Mouse (Mus musculus): ENCODE data around the gene Nod1.
A peak's percentile ranks its signal among the peaks of the same experiment; 100 is the strongest.
"Not testable (repeated sequence)": the region's sequence is repeated elsewhere in the genome, so short reads cannot be mapped to it uniquely, and the experiment has no call there.

Nod1 gene

DNA sequence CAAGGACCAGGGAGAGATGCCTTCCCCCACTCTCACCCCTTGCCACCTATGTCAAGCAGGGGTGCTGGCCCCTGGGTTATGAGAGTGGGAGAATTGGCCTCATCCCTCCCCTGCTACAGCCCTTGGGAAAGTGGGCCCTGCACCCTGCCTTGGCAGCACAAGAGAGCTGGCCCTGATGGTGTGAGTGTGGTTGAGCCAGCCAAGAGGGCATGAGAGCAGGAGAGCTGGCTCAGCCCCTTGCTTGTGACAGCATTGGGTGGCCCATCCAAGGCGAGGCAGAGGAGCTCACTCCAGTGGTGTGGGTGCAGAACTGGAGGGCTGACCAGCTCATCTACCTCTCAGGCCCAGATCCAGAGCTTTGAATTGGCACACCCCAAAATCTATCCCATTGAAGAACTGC lies 3.2 kb upstream of the Nod1 start:
- no peak for DNase-seq

DNA sequence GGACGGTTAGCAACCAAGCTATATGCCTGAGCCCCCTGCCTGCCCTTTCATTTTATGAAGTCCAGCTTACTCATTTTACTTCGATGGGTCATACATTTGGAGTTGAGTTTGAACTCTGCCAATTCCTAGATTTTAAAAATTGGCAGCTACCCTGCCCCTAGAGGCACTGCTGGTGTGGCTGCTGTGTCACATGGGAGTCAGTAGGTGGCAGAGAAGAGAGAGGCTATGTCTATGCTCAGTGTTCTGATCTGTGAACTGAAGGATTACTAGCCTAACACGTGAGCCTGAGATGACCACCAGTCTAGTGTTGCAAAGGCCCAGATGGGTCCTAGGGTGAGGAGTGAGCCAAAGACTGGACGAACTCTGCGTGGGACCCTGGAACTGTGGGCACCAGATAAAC lies 2.1 kb upstream of the Nod1 start:
- DNase-seq = peak; percentile 42

- no peak for DNase-seq
Measured at GRCm38 (mm10) chr6:54972929-54973211, 458 bp upstream of the Nod1 start.

GRCm38 (mm10) chr6:54971731-54972110 lies 691 bp downstream of the Nod1 start:
- DNase-seq = no peak

- DNase-seq = no peak
Measured at GRCm38 (mm10) chr6:54970506-54970905, 1.9 kb downstream of the Nod1 start.

DNA sequence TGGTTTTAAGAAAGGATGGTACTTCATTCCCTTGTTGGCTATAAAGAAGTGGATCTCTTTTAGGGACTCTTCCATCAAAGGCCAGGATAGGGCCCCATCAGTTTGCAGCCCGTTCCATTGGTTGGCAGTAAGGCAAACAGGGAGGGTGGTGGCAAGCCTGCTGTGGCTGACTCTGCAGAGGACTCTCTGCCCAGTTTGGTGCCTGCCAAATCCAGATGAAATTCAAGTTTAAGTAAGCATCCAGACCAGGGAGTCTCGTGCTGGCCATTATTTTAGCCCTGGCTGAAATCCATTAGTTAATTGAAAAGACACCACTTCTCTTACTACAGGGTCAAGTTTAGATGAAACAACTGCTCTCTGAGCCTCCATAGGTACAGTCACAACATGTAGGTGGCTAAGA lies 2.6 kb downstream of the Nod1 start:
- DNase-seq = no peak

- DNase-seq = no peak
Measured at GRCm38 (mm10) chr6:54967591-54967990, 4.8 kb downstream of the Nod1 start.

GRCm38 (mm10) chr6:54965234-54965633 lies 7.2 kb downstream of the Nod1 start:
- DNase-seq = no peak

GRCm38 (mm10) chr6:54964755-54965154 lies 7.7 kb downstream of the Nod1 start:
- no peak for DNase-seq

- no peak for DNase-seq
Measured at GRCm38 (mm10) chr6:54963599-54963998, 8.8 kb downstream of the Nod1 start.

DNA sequence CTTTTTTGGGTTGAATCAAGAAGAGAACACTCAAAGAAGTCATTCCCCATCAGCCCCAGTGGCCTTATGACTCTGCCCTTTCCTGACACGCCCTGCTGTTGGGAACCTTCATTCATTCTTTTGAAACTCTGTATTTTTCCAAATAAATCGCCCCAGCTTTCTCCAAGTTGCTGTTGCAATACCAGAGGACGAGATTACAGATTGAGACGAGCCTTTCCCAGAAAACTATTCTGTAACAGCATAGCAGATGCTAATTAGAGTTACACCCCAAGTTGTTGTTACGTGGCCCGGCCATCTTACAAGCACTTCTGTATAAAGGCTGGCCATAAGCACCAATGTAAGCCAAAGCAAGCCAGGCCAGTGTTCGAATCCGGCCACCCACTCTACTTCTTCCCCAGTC lies 14.8 kb downstream of the Nod1 start:
- no peak for DNase-seq

- DNase-seq = no peak
Measured at GRCm38 (mm10) chr6:54956425-54956824, 16.0 kb downstream of the Nod1 start.

- no peak for DNase-seq
Measured at GRCm38 (mm10) chr6:54955949-54956348, 16.5 kb downstream of the Nod1 start.

GRCm38 (mm10) chr6:54954659-54955414 lies 17.6 kb downstream of the Nod1 start:
- no peak for DNase-seq

GRCm38 (mm10) chr6:54953399-54953798 lies 19.0 kb downstream of the Nod1 start:
- DNase-seq = not testable (repeated sequence)

DNA sequence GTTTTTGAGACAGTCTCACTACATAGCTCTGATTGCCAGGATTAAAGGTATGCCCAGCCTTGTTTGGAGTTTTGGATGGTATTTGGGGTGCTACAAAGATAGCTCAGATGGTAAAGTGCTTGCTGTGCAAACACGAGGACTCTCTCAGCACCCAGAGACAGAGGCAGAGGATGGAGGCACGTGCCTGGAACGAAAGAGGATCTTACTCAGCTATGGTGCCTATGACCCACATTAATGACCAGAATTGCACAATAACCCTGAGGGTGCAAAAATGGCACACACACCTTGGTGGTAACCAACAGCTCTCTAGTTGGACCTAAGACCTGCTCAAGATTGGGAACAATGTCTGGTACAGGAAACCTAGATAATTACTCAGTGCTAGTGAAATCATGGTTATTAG lies 19.9 kb downstream of the Nod1 start:
- no peak for DNase-seq

- DNase-seq = no peak
Measured at GRCm38 (mm10) chr6:54948682-54949081, 23.7 kb downstream of the Nod1 start.

DNA sequence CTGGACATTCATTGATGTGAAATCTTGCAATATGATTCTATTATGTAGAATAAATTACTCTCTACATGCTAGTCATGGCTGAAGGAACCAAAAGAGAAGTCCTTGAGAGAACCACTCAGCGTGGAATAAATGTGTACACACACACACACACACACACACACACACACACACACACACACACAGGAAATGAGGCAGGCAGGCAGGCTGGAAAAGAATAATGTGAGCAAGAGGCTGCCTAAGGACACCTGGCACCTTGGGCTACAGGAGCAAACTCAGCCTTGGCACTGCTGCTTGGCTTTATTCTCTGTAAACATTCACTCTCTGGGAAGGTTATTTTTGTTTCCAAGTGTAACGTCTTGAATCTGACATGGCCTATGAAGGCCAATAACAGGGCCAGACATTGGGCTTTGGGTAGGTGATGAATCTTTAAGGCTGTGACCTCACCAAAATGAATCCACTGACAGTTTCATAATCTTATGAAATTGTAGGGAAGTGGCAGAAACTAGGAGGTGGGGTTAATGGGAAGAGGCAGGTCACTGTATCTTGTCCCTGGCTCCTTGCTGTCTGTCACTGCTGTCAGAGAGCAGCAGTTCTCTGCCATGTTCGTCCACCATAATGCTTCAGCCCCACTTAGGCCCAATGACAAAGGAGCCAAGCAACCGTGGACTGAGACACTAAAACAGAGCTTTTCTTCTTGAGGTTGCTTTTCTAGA lies 26.0 kb downstream of the Nod1 start:
- peak; percentile 47 to 60 for DNase-seq

- no peak for DNase-seq
Measured at GRCm38 (mm10) chr6:54944551-54944950, 27.9 kb downstream of the Nod1 start.

DNA sequence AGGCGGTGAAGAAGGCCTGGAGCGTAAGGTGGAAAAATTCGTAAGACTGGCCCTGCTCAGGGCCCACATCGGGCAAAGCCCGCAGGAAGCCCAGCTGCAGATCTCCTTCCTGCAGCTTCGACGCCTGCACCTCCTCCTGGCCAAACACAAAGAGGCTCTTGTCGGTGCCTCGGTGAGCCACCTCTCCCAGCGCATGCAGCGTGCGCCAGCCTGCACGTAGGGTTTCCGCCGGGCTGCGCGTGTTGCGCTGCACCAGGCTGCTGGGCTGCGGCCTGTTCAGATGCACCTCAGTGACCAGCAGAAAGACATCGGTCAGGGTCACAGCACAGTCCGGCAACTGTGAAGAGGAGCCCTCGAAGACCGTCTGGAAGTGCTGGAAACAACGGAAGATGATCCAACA lies 28.7 kb downstream of the Nod1 start:
- DNase-seq = no peak

DNA sequence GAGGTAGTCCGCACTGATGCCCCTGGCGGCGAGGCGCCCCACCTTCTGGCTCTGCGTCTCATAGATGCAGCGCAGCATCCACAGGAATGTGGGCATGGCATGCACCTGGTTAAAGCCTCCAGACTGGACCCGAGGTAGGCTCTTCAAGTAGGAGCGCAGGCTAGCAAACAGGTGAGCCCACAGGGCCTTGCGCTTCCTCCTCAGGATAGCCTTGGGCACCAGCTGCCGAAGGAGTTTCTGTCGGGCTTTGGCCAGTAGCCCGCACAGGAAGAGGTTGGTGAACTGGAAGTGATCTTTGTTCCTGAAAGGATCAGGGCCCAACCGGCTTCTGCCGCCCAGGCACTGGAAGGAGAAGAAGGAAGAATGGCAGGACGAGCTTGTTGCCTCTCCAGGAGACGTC lies 29.1 kb downstream of the Nod1 start:
- no peak for DNase-seq

DNA sequence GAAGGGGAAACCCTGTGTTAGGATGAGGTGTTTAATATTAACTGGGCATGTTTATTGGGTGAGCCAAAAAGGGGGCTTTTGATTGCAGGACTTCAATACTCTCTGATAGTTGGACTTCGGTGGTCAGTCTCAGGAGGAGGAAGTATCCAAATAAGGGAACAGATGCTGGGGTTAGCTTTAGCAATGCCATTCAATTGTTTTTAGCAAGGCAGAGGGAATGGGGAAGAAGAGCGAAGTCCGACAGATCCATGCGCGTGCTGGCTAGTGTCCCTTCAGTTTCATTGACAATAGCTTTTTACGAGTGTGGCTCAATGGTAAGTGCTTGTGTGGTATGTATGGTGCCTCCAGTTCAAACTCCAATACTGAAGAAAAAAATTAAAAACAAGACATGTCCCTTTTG lies 31.3 kb downstream of the Nod1 start:
- no peak for DNase-seq

- peak in 1 of 2 experiments; percentile 33 for DNase-seq
Measured at GRCm38 (mm10) chr6:54940126-54940525, 32.3 kb downstream of the Nod1 start.

DNA sequence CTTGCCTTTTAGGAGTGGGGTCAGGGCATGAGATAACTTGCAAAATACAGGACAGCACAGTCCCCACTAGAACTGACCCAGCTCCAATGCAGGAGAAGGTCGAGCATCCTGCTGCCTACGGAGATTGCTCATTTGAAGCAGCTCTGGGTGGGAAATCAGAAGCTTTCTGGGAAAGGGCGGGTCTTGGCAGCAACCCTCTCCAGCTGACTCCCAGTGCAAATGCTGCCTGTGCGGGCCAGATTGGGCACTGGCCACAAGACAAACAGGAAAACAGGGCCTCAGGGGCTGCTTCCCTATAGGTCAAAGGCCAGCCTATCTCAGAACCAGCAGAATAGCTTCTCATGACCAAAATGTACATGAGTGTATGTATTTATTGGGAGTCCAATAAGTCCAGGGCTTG lies 32.8 kb downstream of the Nod1 start:
- no peak for DNase-seq

- DNase-seq = no peak
Measured at GRCm38 (mm10) chr6:54936496-54936895, 35.9 kb downstream of the Nod1 start.
